9 mouse cellular contexts compared by ENCODE assay signal in the genomic region with DNA sequence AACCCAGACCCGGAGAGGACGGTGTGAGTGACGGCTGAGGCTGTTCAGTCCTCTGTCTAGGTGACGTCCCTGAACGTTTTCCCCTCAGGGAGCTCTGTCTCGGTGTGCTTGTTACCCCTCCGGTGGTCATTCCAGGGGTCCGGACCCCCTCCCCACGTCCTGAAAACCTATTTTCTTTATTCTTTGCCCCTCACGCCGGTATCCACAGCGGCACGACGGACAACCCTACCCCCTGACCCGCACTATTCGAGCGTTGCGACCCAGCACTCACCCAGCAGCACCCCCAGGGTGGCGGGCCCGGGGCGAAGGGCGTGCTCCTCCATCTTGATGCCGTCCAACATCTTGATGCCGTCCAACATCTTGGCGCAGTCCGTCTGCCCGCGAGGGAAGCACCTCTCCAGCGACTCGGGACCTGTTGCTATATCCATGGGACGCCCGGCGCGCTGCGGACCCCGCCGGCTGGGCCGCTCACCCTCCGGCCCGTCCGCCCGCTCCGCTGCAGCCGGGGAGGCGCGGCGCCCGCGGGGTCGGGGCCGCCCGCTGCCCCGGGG. TPM values are rescaled to one million over a fixed set of nuclear protein-coding genes. Genes with fewer than 3 reads are reported as not detected.
DNase-seq lines count a peak whose midpoint lies in the region; ATAC-seq and TF ChIP-seq lines count a peak whose summit lies in the region.
"Had no signal": no experiment of that assay in that cellular context is flagged by ENCODE, and none has a peak within 500 bp of the region (broad histone marks: within the 10 kb centered on the region; RNA-seq: fewer than 3 reads in every experiment).

A gene (minus strand): TSS at position 341 of the 551 bp plus-strand sequence.

- H3K36me3 ChIP-seq in lung, embryonic 14.5 days (ENCODE audit: insufficient read depth): no peaks in the 10 kb centered on the region
- H3K36me3 ChIP-seq in embryonic facial prominence, embryonic 14.5 days (ENCODE audit: control insufficient read depth, insufficient read depth, low read length): no peaks in the 10 kb centered on the region
- H3K36me3 ChIP-seq in hindbrain, embryonic 16.5 days (ENCODE audit: control insufficient read depth, insufficient read depth, low read length): no peaks in the 10 kb centered on the region
- H3K36me3 ChIP-seq in midbrain, embryonic 15.5 days (replicated peaks): no peaks in the 10 kb centered on the region

- TF ChIP-seq CTCF in lung, embryonic 14.5 days (IDR thresholded peaks at IDR 0.05; ENCODE audit: low read depth): no peak
- TF ChIP-seq CTCF in lung, adult 2 months (IDR thresholded peaks at IDR 0.05; ENCODE audit: insufficient read depth, low read length): no peak

- H3K9ac ChIP-seq in lung, embryonic 14.5 days: no peak within 1 kb of the TSS; the same call in 1 of the 2 replicates
- peak within 1 kb of the TSS; percentile 44 for H3K9ac ChIP-seq in embryonic facial prominence, embryonic 14.5 days (ENCODE audit: low read depth, low read length)
- peak within 1 kb of the TSS; percentile 58 for H3K9ac ChIP-seq in hindbrain, embryonic 16.5 days (ENCODE audit: low read depth, low read length)
- no peak within 1 kb of the TSS for H3K9ac ChIP-seq in midbrain, embryonic 15.5 days

- H3K9me3 ChIP-seq in lung, embryonic 14.5 days (ENCODE audit: low read depth, low read length): no peaks in the 10 kb centered on the region
- no peaks in the 10 kb centered on the region for H3K9me3 ChIP-seq in embryonic facial prominence, embryonic 14.5 days (ENCODE audit: control insufficient read depth, low read length)
- H3K9me3 ChIP-seq in hindbrain, embryonic 16.5 days (ENCODE audit: control insufficient read depth, low read length): no peaks in the 10 kb centered on the region
- no peaks in the 10 kb centered on the region for H3K9me3 ChIP-seq in midbrain, embryonic 15.5 days

- H3K4me1 ChIP-seq in lung, embryonic 14.5 days (ENCODE audit: insufficient read depth): no peaks in the 10 kb centered on the region
- peaks cover 3% of the 10 kb centered on the region for H3K4me1 ChIP-seq in lung, adult 2 months (ENCODE audit: control insufficient read depth, insufficient read depth, low read length)
- no peaks in the 10 kb centered on the region for H3K4me1 ChIP-seq in embryonic facial prominence, embryonic 14.5 days (ENCODE audit: control insufficient read depth, insufficient read depth, low read length)
- peaks cover 10% of the 10 kb centered on the region for H3K4me1 ChIP-seq in hindbrain, embryonic 16.5 days (ENCODE audit: control insufficient read depth, insufficient read depth, low read depth, low read length)
- peaks cover 21% of the 10 kb centered on the region for H3K4me1 ChIP-seq in midbrain, embryonic 15.5 days

- DNase-seq in lung, embryonic 14.5 days: no peak
- DNase-seq in lung, adult 2 months: no peak
- DNase-seq in embryonic facial prominence, embryonic 14.5 days (ENCODE audit: low spot score): no peak
- no peak for DNase-seq in cerebellum, postnatal 4 days (ENCODE audit: low spot score in 2 of 2)
- no peak for DNase-seq in gastrocnemius, postnatal 4 days (ENCODE audit: low spot score in 2 of 2)
- DNase-seq in frontal cortex, postnatal 14 days (ENCODE audit: low spot score in 2 of 2): no peak
- DNase-seq: layer of hippocampus, postnatal 36 days had no signal

- no peak for ATAC-seq in lung, embryonic 14.5 days (ENCODE audit: insufficient read depth)
- no peak for ATAC-seq in embryonic facial prominence, embryonic 14.5 days (ENCODE audit: low read depth)
- ATAC-seq in hindbrain, embryonic 16.5 days: no peak
- ATAC-seq in midbrain, embryonic 15.5 days (replicated peaks): no peak

- peak within 1 kb of the TSS; percentile 39 for H3K4me3 ChIP-seq in lung, embryonic 14.5 days (ENCODE audit: low read depth, low read length)
- H3K4me3 ChIP-seq in lung, adult 2 months (replicated peaks; ENCODE audit: extremely low read depth, low read depth, low read length): no peak within 1 kb of the TSS
- H3K4me3 ChIP-seq in embryonic facial prominence, embryonic 14.5 days (ENCODE audit: low read depth, low read length): peak within 1 kb of the TSS; percentile 46
- H3K4me3 ChIP-seq in hindbrain, embryonic 16.5 days (ENCODE audit: low read length): peak within 1 kb of the TSS; percentile 46
- peak within 1 kb of the TSS; percentile 29 for H3K4me3 ChIP-seq in midbrain, embryonic 15.5 days

- no peak for TF ChIP-seq POLR2A in lung, adult 2 months (IDR thresholded peaks at IDR 0.05; ENCODE audit: borderline replicate concordance, extremely low read depth, low read depth, low read length)

- H3K4me2 ChIP-seq in lung, embryonic 14.5 days: peak within 1 kb of the TSS; percentile 71
- H3K4me2 ChIP-seq in embryonic facial prominence, embryonic 14.5 days (ENCODE audit: low read depth, low read length): peak within 1 kb of the TSS; percentile 77
- peak within 1 kb of the TSS; percentile 55 for H3K4me2 ChIP-seq in hindbrain, embryonic 16.5 days (ENCODE audit: low read length)
- H3K4me2 ChIP-seq in midbrain, embryonic 15.5 days: peak within 1 kb of the TSS; percentile 46

- H3K27ac ChIP-seq in lung, embryonic 14.5 days (ENCODE audit: low read depth): no peak within 1 kb of the TSS
- H3K27ac ChIP-seq in embryonic facial prominence, embryonic 14.5 days (replicated peaks; ENCODE audit: low read depth, low read length): no peak within 1 kb of the TSS
- peak within 1 kb of the TSS; percentile 74 for H3K27ac ChIP-seq in hindbrain, embryonic 16.5 days (ENCODE audit: low read depth, low read length)
- H3K27ac ChIP-seq in midbrain, embryonic 15.5 days: no peak within 1 kb of the TSS

- peaks cover 98% of the 10 kb centered on the region for H3K27me3 ChIP-seq in lung, embryonic 14.5 days (ENCODE audit: insufficient read depth, low read length)
- peaks cover 96% of the 10 kb centered on the region for H3K27me3 ChIP-seq in embryonic facial prominence, embryonic 14.5 days (replicated peaks; ENCODE audit: control insufficient read depth, insufficient read depth, low read length)
- peaks cover 58% of the 10 kb centered on the region for H3K27me3 ChIP-seq in hindbrain, embryonic 16.5 days (replicated peaks; ENCODE audit: control insufficient read depth, insufficient read depth, low read length)
- peaks cover 86% of the 10 kb centered on the region for H3K27me3 ChIP-seq in midbrain, embryonic 15.5 days (replicated peaks)

- 2% methylated on average over 53 of the region's 53 CpGs for WGBS in lung, embryonic 14.5 days
- 4% methylated on average over 51 of the region's 53 CpGs for WGBS in lung, adult 2 months
- under 1% methylated on average over 25 of the region's 53 CpGs for WGBS in embryonic facial prominence, embryonic 14.5 days
- 1% methylated on average over 50 of the region's 53 CpGs for WGBS in hindbrain, embryonic 16.5 days
- WGBS in midbrain, embryonic 15.5 days: under 1% methylated on average over 53 of the region's 53 CpGs

RNA-seq across cellular contexts. Expression of the gene that starts here (rescaled TPM):
- polyA plus RNA-seq in lung, embryonic 14.5 days (2014; fragmentation: Nextera tagmentation; extraction: Ambion mirVana): 0.09 TPM in 1 of 2 replicates, not detected in the other
- 0.16 and 0.31 TPM in 2 replicates for polyA plus RNA-seq in lung, adult 2 months (2012; rRNA removed)
- 0.43 and 0.85 TPM in 2 replicates for polyA plus RNA-seq in embryonic facial prominence, embryonic 14.5 days (2014; fragmentation: Nextera tagmentation; extraction: Ambion mirVana)
- polyA plus RNA-seq in hindbrain, embryonic 16.5 days (2015; fragmentation: Nextera tagmentation; extraction: Ambion mirVana): 3.3 and 3.5 TPM in 2 replicates
- polyA plus RNA-seq in midbrain, embryonic 15.5 days (2015; fragmentation: Nextera tagmentation; extraction: Ambion mirVana): 1.5 and 1.7 TPM in 2 replicates
- 1 to 10 TPM in 1 of 2 experiments, under 1 TPM in 1; 0.98 to 1.3 TPM for total RNA-seq in gastrocnemius, postnatal 4 days (2021)

Comparison
In these comparisons a context has a peak if more than half of its experiments do, and no peak if none do; other contexts are left out.
1. H3K9ac ChIP-seq: peak in embryonic facial prominence, embryonic 14.5 days (single experiment) and hindbrain, embryonic 16.5 days (single experiment); none in lung, embryonic 14.5 days (single experiment) and midbrain, embryonic 15.5 days (single experiment).
2. Peak in every context shown above with its lines, with median percentiles within 50 percentile points of each other: H3K4me2 ChIP-seq.